Mouse (Mus musculus) stomach, postnatal 0 days (tissue): ENCODE results near the gene Msi2. TPM values are rescaled to one million over a fixed set of nuclear protein-coding genes. Genes with fewer than 3 reads are reported as not detected.

Experiments
- ATAC-seq: fragments of 200-750 bp; cut with Nextera tagmentation; 2 replicates; pipeline ENCODE4 v1.8.0; 2017; ENCODE audit not compliant: low FRiP score, low TSS enrichment
- DNase-seq: peaks from one replicate; pipeline ENCODE4 v3.0.0-alpha.2; 2016; ENCODE audit warnings: low spot score
- H3K27ac ChIP-seq: fragments of 300-500 bp; sonication (generic); replicated peaks from 2 replicates; pipeline ENCODE4 v1.5.1; 2014; ENCODE audit warnings: mild to moderate bottlenecking, control low read depth
- H3K27me3 ChIP-seq: fragments of 300-500 bp; sonication (generic); 2 replicates; pipeline ENCODE4 v1.6.1; 2014; ENCODE audit warnings: low read length; ENCODE audit not compliant: control insufficient read depth, insufficient read depth
- H3K36me3 ChIP-seq: fragments of 300-500 bp; sonication (generic); 2 replicates; pipeline ENCODE4 v1.6.1; 2014; ENCODE audit warnings: low read length, mixed read lengths; ENCODE audit not compliant: control insufficient read depth, insufficient read depth
- H3K4me1 ChIP-seq: fragments of 300-500 bp; sonication (generic); replicated peaks from 2 replicates; pipeline ENCODE4 v1.6.1; 2014; ENCODE audit warnings: antibody characterized with exemption; ENCODE audit not compliant: control insufficient read depth, insufficient read depth
- H3K4me2 ChIP-seq: fragments of 300-500 bp; sonication (generic); replicated peaks from 2 replicates; pipeline ENCODE4 v1.6.1; 2014; ENCODE audit warnings: low read depth, mild to moderate bottlenecking, control low read depth, moderate library complexity
- H3K4me3 ChIP-seq: fragments of 300-500 bp; sonication (generic); 2 replicates; pipeline ENCODE4 v1.5.1; 2014; ENCODE audit warnings: low read depth, low read length, control low read depth
- H3K9ac ChIP-seq: fragments of 300-500 bp; sonication (generic); 2 replicates; pipeline ENCODE4 v1.6.1; 2014; ENCODE audit warnings: mild to moderate bottlenecking, low read length, control low read depth, mixed read lengths
- H3K9me3 ChIP-seq: fragments of 300-500 bp; sonication (generic); 2 replicates; pipeline ENCODE4 v1.6.1; 2016; ENCODE audit warnings: low read length; ENCODE audit not compliant: control insufficient read depth
- CTCF ChIP-seq: IDR thresholded peaks from 2 replicates; pipeline ENCODE4 v1.5.1; 2016; ENCODE audit warnings: antibody characterized with exemption, low read depth, mild to moderate bottlenecking, moderate library complexity
- EP300 ChIP-seq: optimal IDR thresholded peaks from 2 replicates; pipeline ENCODE3; 2016; ENCODE audit warnings: antibody characterized with exemption
- WGBS: fragments of 180-500 bp; shearing (Covaris S2); extraction: QIAGEN DNeasy Blood & Tissue Kit; methylation state at CpG from one replicate; pipeline ENCODE4 v1.1.7; 2014; 5-methylcytosine and 5-hydroxymethylcytosine counted together
- polyA plus RNA-seq: library from polyadenylated mRNA; unstranded; fragments of >200 nt; fragmentation: Nextera tagmentation; extraction: Ambion mirVana; gene quantifications from 2 replicates; pipeline ENCODE4 v1.2.1, GENCODE M21; 2015

Msi2 gene
- polyA plus RNA-seq, 1 experiment from 2014 or later = 6.7 TPM

DNA sequence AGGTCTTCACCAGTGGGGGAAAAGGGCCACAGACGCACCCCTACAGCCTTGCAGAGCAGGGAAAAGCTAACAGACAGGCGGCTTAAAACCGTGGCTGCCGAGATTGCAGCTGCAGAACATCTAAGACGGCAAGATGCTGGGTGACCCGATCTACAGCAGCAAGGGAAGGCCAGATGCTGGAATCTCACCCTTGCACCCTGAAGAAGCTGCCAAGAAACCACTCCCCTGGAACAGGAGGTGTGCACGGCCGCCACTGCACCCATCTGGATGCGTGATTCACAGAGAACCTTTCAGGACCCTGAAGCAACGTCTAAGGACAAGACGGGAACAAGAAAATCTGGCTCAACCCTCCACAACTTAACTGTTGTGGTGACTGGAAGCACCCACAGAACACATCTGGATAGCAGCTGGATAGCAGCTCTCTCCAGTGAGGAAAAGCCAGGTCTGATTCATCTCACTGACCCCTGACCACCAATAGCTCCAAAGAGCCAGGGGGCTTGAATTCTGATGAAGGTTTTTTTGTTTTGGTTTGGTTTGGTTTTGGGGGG lies 11.0 kb downstream of the Msi2 start:
- no peak for ATAC-seq
- no peak overlapping the region for H3K4me3 ChIP-seq

DNA sequence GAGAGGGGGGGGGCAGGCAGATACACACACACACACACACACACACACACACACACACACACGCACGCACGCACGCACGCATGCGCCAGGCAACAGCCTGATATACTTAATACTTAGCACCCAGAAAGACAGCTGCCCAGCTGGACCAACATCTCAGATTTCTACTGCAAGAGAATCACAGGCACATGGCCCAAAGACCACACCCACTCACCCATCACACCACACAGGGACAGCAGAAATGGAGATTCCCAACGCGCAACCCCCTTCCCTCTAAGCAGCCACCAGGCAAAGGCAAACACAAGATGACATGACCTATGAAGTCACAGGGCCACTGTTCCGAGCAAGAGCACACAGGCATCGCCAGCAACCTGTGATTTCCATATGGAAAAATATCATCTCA lies 13.6 kb downstream of the Msi2 start:
- ATAC-seq = no peak
- no peak overlapping the region for H3K4me2 ChIP-seq

More for the DNA sequence above, 11.0 kb downstream of the Msi2 start:
- Histone ChIP-seq H3K36me3 (peaks cover 17% of the 10 kb centered on the region), H3K9ac (no peak overlapping the region), H3K27ac (no peak overlapping the region), H3K4me2 (no peak overlapping the region), H3K27me3 (no peaks in the 10 kb centered on the region), H3K4me1 (no peaks in the 10 kb centered on the region), H3K9me3 (no peaks in the 10 kb centered on the region)
- TF ChIP-seq CTCF = no peak
- no peak for TF ChIP-seq EP300
- no peak for DNase-seq
- WGBS = 53% methylated on average over 11 of the region's 11 CpGs

DNA sequence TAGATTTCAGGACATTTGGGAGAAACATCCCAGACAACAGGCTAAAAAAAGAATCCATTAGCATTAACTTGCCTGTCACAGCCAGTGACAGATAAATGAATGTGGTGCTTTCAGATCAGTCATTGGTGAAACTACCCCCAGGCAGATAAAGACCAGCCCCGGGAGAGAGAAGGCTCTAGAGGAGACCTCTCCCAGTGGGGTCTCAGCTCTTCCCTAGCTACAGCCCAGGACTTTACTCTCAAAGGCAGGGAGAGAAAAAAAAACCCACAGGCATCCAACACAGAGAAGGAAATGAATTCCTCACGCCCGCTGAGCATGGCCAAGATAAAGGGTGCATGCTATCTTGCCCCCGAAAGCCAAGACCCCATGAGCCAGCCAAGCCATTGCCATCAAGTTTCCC lies 15.1 kb downstream of the Msi2 start:
- no peak overlapping the region for H3K4me3 ChIP-seq
- no peaks in the 10 kb centered on the region for H3K27me3 ChIP-seq
- no peak overlapping the region for H3K27ac ChIP-seq
- DNase-seq (no peak), ATAC-seq (no peak)
- 57% methylated on average over 4 of the region's 4 CpGs for WGBS
- TF ChIP-seq CTCF = no peak
- TF ChIP-seq EP300 = no peak
- no peak overlapping the region for H3K4me2 ChIP-seq
- no peaks in the 10 kb centered on the region for H3K4me1 ChIP-seq
- H3K9me3 ChIP-seq = no peaks in the 10 kb centered on the region
- no peak overlapping the region for H3K9ac ChIP-seq
- H3K36me3 ChIP-seq = no peaks in the 10 kb centered on the region; the same call in 1 of the 2 replicates

More for the DNA sequence above, 13.6 kb downstream of the Msi2 start:
- Histone ChIP-seq H3K27ac (no peak overlapping the region), H3K9me3 (no peaks in the 10 kb centered on the region), H3K36me3 (peaks cover 6% of the 10 kb centered on the region; the same call in 1 of the 2 replicates), H3K4me3 (no peak overlapping the region), H3K27me3 (no peaks in the 10 kb centered on the region), H3K4me1 (no peaks in the 10 kb centered on the region), H3K9ac (no peak overlapping the region)
- DNase-seq = no peak
- TF ChIP-seq EP300 = no peak
- 81% methylated on average over 10 of the region's 10 CpGs for whole genome bisulfite sequencing

DNA sequence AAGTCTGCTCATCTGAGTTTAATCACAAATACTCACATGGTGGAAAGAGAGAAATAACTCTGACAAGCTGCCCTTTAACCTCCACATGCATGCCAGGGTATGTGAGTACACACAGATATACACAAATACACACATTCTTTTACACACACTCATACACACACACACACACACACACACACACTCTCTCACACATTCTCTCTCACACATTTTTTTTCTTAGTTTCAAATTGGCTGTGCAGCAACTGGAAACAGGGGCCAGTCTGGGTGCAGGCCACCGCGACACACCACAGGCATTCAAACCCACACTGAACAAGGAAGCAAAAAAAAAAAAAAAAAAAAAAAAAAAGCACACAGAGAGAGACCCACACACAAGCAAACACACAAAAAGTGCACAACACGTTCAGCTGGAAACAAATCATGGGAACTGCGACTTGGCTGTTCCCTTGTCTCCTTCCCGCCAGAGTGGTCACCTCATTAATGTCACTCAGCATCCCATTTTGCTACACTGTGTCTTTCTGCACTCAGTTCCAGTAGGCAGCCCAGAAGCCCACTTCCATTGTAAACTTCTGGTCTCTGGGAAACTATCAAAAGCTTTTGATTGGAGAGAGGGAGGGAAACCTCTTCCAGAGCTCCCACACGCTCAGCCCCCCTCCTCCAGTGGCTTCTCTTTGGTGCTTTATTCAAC lies 16.2 kb downstream of the Msi2 start:
- Histone ChIP-seq H3K27ac (no peak overlapping the region), H3K4me1 (no peaks in the 10 kb centered on the region), H3K9ac (no peak overlapping the region), H3K36me3 (no peaks in the 10 kb centered on the region; the same call in 1 of the 2 replicates), H3K4me2 (no peak overlapping the region), H3K4me3 (no peak overlapping the region), H3K9me3 (no peaks in the 10 kb centered on the region), H3K27me3 (no peaks in the 10 kb centered on the region)
- DNase-seq (no peak), ATAC-seq (no peak)
- WGBS = 63% methylated on average over 6 of the region's 6 CpGs
- TF ChIP-seq CTCF = no peak
- TF ChIP-seq EP300 = no peak

- WGBS = 62% methylated on average over 6 of the region's 6 CpGs
- H3K27me3 ChIP-seq = no peaks in the 10 kb centered on the region
- DNase-seq = no peak
Observed at GRCm38 (mm10) chr11:88701020-88701419, 17.3 kb downstream of the Msi2 start.

GRCm38 (mm10) chr11:88700202-88700711 lies 18.1 kb downstream of the Msi2 start:
- H3K36me3 ChIP-seq = no peaks in the 10 kb centered on the region; the same call in 1 of the 2 replicates
- no peak overlapping the region for H3K4me2 ChIP-seq
- H3K4me3 ChIP-seq = no peak overlapping the region
- H3K27ac ChIP-seq = no peak overlapping the region
- H3K4me1 ChIP-seq = no peaks in the 10 kb centered on the region
- H3K27me3 ChIP-seq = no peaks in the 10 kb centered on the region
- 76% methylated on average over 15 of the region's 15 CpGs for WGBS
- no peak overlapping the region for H3K9ac ChIP-seq
- DNase-seq (no peak), ATAC-seq (no peak)
- no peaks in the 10 kb centered on the region for H3K9me3 ChIP-seq
- TF ChIP-seq EP300 = no peak
- no peak for TF ChIP-seq CTCF

More at GRCm38 (mm10) chr11:88701020-88701419, 17.3 kb downstream of the Msi2 start:
- no peak overlapping the region for H3K4me2 ChIP-seq
- TF ChIP-seq EP300 = peak; percentile 62
- TF ChIP-seq CTCF = no peak
- no peak overlapping the region for H3K4me3 ChIP-seq
- H3K36me3 ChIP-seq = no peaks in the 10 kb centered on the region; the same call in 1 of the 2 replicates
- H3K9ac ChIP-seq = no peak overlapping the region
- no peaks in the 10 kb centered on the region for H3K4me1 ChIP-seq
- H3K9me3 ChIP-seq = no peaks in the 10 kb centered on the region
- ATAC-seq = peak; percentile 51; the same call in 1 of the 2 replicates
- no peak overlapping the region for H3K27ac ChIP-seq
